Mouse (Mus musculus) cerebellum, adult (tissue): ENCODE data around the gene Gm29423.
"Not testable (repeated sequence)": the region's sequence is repeated elsewhere in the genome, so short reads cannot be mapped to it uniquely, and the experiment has no call there.

Source experiments
- ATAC-seq: cut with Nextera tagmentation; 2 replicates; pipeline ENCODE4 v1.9.2; 2017; ENCODE audit warnings: mild to moderate bottlenecking, moderate library complexity, mixed read lengths; ENCODE audit not compliant: insufficient number of reproducible peaks, low FRiP score, low TSS enrichment

Gene Gm29423

DNA sequence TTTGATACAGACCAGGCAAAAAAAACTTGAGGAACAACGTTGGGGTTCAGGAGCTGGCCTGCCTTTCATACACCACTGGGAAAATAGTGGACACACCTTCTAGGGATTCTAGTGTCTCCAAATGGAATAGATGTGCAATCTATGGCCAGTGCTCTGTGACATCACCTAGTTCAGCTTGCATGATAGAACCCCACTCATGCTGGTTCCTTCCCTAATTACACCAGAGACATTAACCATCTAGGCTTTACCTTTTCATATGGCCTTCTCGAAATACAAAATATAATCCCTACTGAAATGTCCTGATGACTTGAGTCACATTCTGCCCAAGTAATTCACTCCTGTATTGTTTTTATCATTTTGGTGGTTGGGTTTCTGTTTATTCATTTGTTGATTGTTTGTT, at the start of gene Gm29423, which contains the start of gene Gm29644:
Gene Gm29423, minus strand, starts transcription at position 101 of the 400 bp plus-strand sequence.
Gene Gm29644, minus strand, starts transcription at position 157 of the 400 bp plus-strand sequence.
- ATAC-seq = not testable (repeated sequence)

GRCm38 (mm10) chrY:70273542-70273941, 29.5 kb downstream of the Gm29423 start, which contains the start of gene Gm21118:
Gm21118 (minus strand) TSS chrY:70273642.
- ATAC-seq = not testable (repeated sequence)
